Comparison of ENCODE assay signal across 9 mouse cellular contexts in genomic region chr7:112760782-112761181, GRCm38 (mm10).
A peak's percentile ranks its signal among the peaks of the same experiment; 100 is the strongest.
DNase-seq lines count a peak whose midpoint lies in the region; ATAC-seq and TF ChIP-seq lines count a peak whose summit lies in the region.
"Had no signal": no experiment of that assay in that cellular context is flagged by ENCODE, and none has a peak within 500 bp of the region (broad histone marks: within the 10 kb centered on the region; RNA-seq: fewer than 3 reads in every experiment).

No protein-coding gene starts in this region.

- no peak for TF ChIP-seq EP300 in stomach, postnatal 0 days (optimal IDR thresholded peaks at IDR 0.05)

- DNase-seq in gastrocnemius, adult 2 months, result peak; percentile 54
- DNase-seq in gastrocnemius, adult 8-10 months (ENCODE audit: low spot score in 2 of 2), result no peak
- peak; percentile 71 for DNase-seq in embryo, embryonic 11 days
- DNase-seq in stomach, postnatal 0 days (ENCODE audit: low spot score), result no peak

- WGBS in heart, embryonic 14.5 days, result 23% methylated on average over 8 of the region's 8 CpGs
- 34% methylated on average over 8 of the region's 8 CpGs for WGBS in kidney, embryonic 16.5 days
- WGBS in stomach, postnatal 0 days, result 35% methylated on average over 8 of the region's 8 CpGs

- peak overlapping the region; percentile 26; the same call in 1 of the 2 replicates for H3K4me2 ChIP-seq in heart, embryonic 14.5 days (ENCODE audit: low read length)
- no peak overlapping the region for H3K4me2 ChIP-seq in kidney, embryonic 16.5 days (replicated peaks; ENCODE audit: low read depth, low read length)
- H3K4me2 ChIP-seq in stomach, postnatal 0 days (replicated peaks; ENCODE audit: low read depth), result no peak overlapping the region

- H3K9me3 ChIP-seq in heart, embryonic 14.5 days (ENCODE audit: control insufficient read depth, low read length), result no peaks in the 10 kb centered on the region
- H3K9me3 ChIP-seq in kidney, embryonic 16.5 days (ENCODE audit: low read length), result no peaks in the 10 kb centered on the region
- no peaks in the 10 kb centered on the region for H3K9me3 ChIP-seq in stomach, postnatal 0 days (ENCODE audit: control insufficient read depth, low read length)

- H3K27ac ChIP-seq in gastrocnemius, adult 2 months, result peak overlapping the region; percentile 90
- peak overlapping the region; percentile 77 to 79 for H3K27ac ChIP-seq in heart, embryonic 14.5 days (replicated peaks in 1 of 2; ENCODE audit: control insufficient read depth in 1 of 2, insufficient read depth in 1 of 2, low read depth in 2 of 2, low read length in 2 of 2)
- peak overlapping the region; percentile 41; the same call in 1 of the 2 replicates for H3K27ac ChIP-seq in kidney, embryonic 16.5 days (ENCODE audit: low read length)
- H3K27ac ChIP-seq in stomach, postnatal 0 days (replicated peaks), result peak overlapping the region; percentile 1; the same call in 1 of the 2 replicates

- H3K9ac ChIP-seq in heart, embryonic 14.5 days (ENCODE audit: low read length), result peak overlapping the region; percentile 47
- H3K9ac ChIP-seq in kidney, embryonic 16.5 days (replicated peaks; ENCODE audit: low read length), result no peak overlapping the region
- no peak overlapping the region for H3K9ac ChIP-seq in stomach, postnatal 0 days (ENCODE audit: low read length)

- peaks cover 10% of the 10 kb centered on the region; the same call in 1 of the 2 replicates for H3K36me3 ChIP-seq in heart, embryonic 14.5 days (ENCODE audit: control insufficient read depth, insufficient read depth, low read length)
- peaks cover 6% of the 10 kb centered on the region; the same call in 1 of the 2 replicates for H3K36me3 ChIP-seq in kidney, embryonic 16.5 days (ENCODE audit: insufficient read depth, low read length)
- no peaks in the 10 kb centered on the region for H3K36me3 ChIP-seq in stomach, postnatal 0 days (ENCODE audit: control insufficient read depth, insufficient read depth, low read length)
- H3K36me3 ChIP-seq: G1E had no signal

- no peak; the same call in 1 of the 2 replicates for ATAC-seq in heart, embryonic 14.5 days (ENCODE audit: insufficient number of reproducible peaks, insufficient read depth, low FRiP score, low read depth)
- ATAC-seq in kidney, embryonic 16.5 days (ENCODE audit: low FRiP score, low TSS enrichment), result peak; percentile 60; the same call in 1 of the 2 replicates
- 0 out of 2 replicates have a peak, but pooled peaks have one; percentile 35 for ATAC-seq in megakaryocyte, adult 5-6 weeks (ENCODE audit: poor library complexity, severe bottlenecking)
- ATAC-seq in stomach, postnatal 0 days (ENCODE audit: low FRiP score, low TSS enrichment), result peak; percentile 56; the same call in 1 of the 2 replicates
- no peak for ATAC-seq in megakaryocyte progenitor cell, adult 5-6 weeks (replicated peaks; ENCODE audit: poor library complexity)

- peak overlapping the region; percentile 44 for H3K4me3 ChIP-seq in gastrocnemius, adult 2 months
- H3K4me3 ChIP-seq in heart, embryonic 14.5 days (ENCODE audit: control insufficient read depth in 1 of 2, insufficient read depth in 1 of 2, low read depth in 1 of 2, low read length in 2 of 2), result no peak overlapping the region
- H3K4me3 ChIP-seq in kidney, embryonic 16.5 days (ENCODE audit: low read length), result no peak overlapping the region
- no peak overlapping the region for H3K4me3 ChIP-seq in stomach, postnatal 0 days (ENCODE audit: low read depth, low read length)

- H3K27me3 ChIP-seq in heart, embryonic 14.5 days (ENCODE audit: control insufficient read depth, insufficient read depth, low read length), result no peaks in the 10 kb centered on the region
- H3K27me3 ChIP-seq in kidney, embryonic 16.5 days (ENCODE audit: insufficient read depth, low read length), result no peaks in the 10 kb centered on the region
- H3K27me3 ChIP-seq in stomach, postnatal 0 days (ENCODE audit: control insufficient read depth, insufficient read depth, low read length), result no peaks in the 10 kb centered on the region

- H3K4me1 ChIP-seq in heart, embryonic 14.5 days (ENCODE audit: control insufficient read depth in 2 of 2, insufficient read depth in 2 of 2, low read length in 2 of 2), result peaks cover 47 to 92% of the 10 kb centered on the region in 2 experiments
- peaks cover 76% of the 10 kb centered on the region for H3K4me1 ChIP-seq in kidney, embryonic 16.5 days (ENCODE audit: insufficient read depth, low read length)
- peaks cover 11% of the 10 kb centered on the region for H3K4me1 ChIP-seq in stomach, postnatal 0 days (replicated peaks; ENCODE audit: control insufficient read depth, insufficient read depth)

- TF ChIP-seq CTCF in gastrocnemius, adult 2 months (IDR thresholded peaks at IDR 0.05), result no peak
- TF ChIP-seq CTCF in stomach, postnatal 0 days (IDR thresholded peaks at IDR 0.05; ENCODE audit: low read depth), result no peak

- intact Hi-C loops in gastrocnemius, adult 2 months (cut with DNase I), result loop anchor here (5.0 kb wide), 1 partner anchor 83 kb away; the partner anchor contains the start of gene Tead1

Comparison
In these comparisons a context has a peak if more than half of its experiments do, and no peak if none do; other contexts are left out.
1. DNase-seq: peak in gastrocnemius, adult 2 months (single experiment) and embryo, embryonic 11 days (single experiment); none in gastrocnemius, adult 8-10 months (0 of 2) and stomach, postnatal 0 days (single experiment).
2. H3K27ac ChIP-seq: peak in every context shown above with its lines; median percentile 90 in gastrocnemius, adult 2 months; 78 in heart, embryonic 14.5 days; 41 in kidney, embryonic 16.5 days; 1 in stomach, postnatal 0 days.
3. ATAC-seq: peak in kidney, embryonic 16.5 days (single experiment), megakaryocyte, adult 5-6 weeks (single experiment) and stomach, postnatal 0 days (single experiment); none in heart, embryonic 14.5 days (single experiment) and megakaryocyte progenitor cell, adult 5-6 weeks (single experiment).